Mouse (Mus musculus): ENCODE measurements around the gene Btf3l4. TPM values are rescaled to one million over a fixed set of nuclear protein-coding genes. Genes with fewer than 3 reads are reported as not detected.

Gene Btf3l4
- polyA plus RNA-seq, 1 experiment from 2014 or later, result 162 TPM

DNA sequence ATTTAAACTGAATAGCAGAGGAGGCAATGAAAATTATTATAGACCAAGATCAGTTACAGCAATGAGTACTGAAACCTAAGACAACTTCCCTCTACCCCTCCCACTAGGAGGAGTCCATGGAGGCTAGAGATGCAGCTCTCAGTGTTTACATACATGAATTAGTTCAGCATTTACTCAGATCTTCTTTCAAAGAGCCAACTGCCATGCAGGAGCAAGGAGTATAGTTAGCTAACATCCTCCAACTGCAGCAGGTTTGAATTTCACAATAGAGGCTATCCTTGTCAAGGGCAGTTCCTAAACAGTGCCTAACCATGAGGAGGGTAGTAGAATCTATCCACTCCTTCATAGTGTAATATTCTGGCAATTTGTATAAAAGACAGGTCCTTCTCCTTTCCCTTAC, 64.9 kb downstream of the Btf3l4 start:
- Histone ChIP-seq H3K9ac (no peak overlapping the region), H3K27ac (peak overlapping the region; percentile 9; the same call in 1 of the 2 replicates), H3K4me2 (no peak overlapping the region), H3K36me3 (no peaks in the 10 kb centered on the region), H3K9me3 (replicated peaks) (no peaks in the 10 kb centered on the region), H3K4me3 (replicated peaks) (no peak overlapping the region), H3K4me1 (0 out of 2 replicates have a peak, but pooled peaks cover 2% of the 10 kb centered on the region), H3K27me3 (no peaks in the 10 kb centered on the region)
- peak; percentile 67; the same call in 1 of the 2 replicates for ATAC-seq (replicated peaks; ENCODE audit: low FRiP score)

Other genes starting within 250 kb of the Btf3l4 start
- gene Cc2d1b, start 213.7 kb downstream of the Btf3l4 start, polyA plus RNA-seq (2015; fragmentation: Nextera tagmentation; extraction: Ambion mirVana), result 29.2 and 32.3 TPM in 2 replicates
- 1.2 and 1.4 TPM in 2 replicates for gene 3110021N24Rik, start 114.0 kb downstream of the Btf3l4 start, polyA plus RNA-seq (2015; fragmentation: Nextera tagmentation; extraction: Ambion mirVana)
- 4.7 and 6.1 TPM in 2 replicates for gene Zfyve9, start 52.8 kb downstream of the Btf3l4 start, polyA plus RNA-seq (2015; fragmentation: Nextera tagmentation; extraction: Ambion mirVana)
- 111 and 112 TPM in 2 replicates for gene Txndc12, start 987 bp upstream of the Btf3l4 start, polyA plus RNA-seq (2015; fragmentation: Nextera tagmentation; extraction: Ambion mirVana)
- 62.3 and 65.1 TPM in 2 replicates for gene Kti12, start 14.2 kb upstream of the Btf3l4 start, polyA plus RNA-seq (2015; fragmentation: Nextera tagmentation; extraction: Ambion mirVana)
- gene A730015C16Rik, start 15.0 kb upstream of the Btf3l4 start, polyA plus RNA-seq (2015; fragmentation: Nextera tagmentation; extraction: Ambion mirVana), result 1.1 and 1.6 TPM in 2 replicates
- 23.9 and 28.8 TPM in 2 replicates for gene Rab3b, start 45.4 kb upstream of the Btf3l4 start, polyA plus RNA-seq (2015; fragmentation: Nextera tagmentation; extraction: Ambion mirVana)
- 65.9 and 71.8 TPM in 2 replicates for gene Nrd1, start 167.0 kb upstream of the Btf3l4 start, polyA plus RNA-seq (2015; fragmentation: Nextera tagmentation; extraction: Ambion mirVana)

Data from kidney, embryonic 15.5 days (tissue).